Mouse (Mus musculus): ENCODE measurements at regions not wholly inside any gene's neighbourhood (a gene's known extent, or its start where the extent isn't known, plus 50 kb on each side); places are given as distances from the start of the nearest gene placed in this dataset.

GRCm38 (mm10) chr1:71772526-71772925 lies 119.5 kb upstream of the Fn1 start:
- DNase-seq (ENCODE audit: extremely low spot score, low read depth, low spot score), result no peak

GRCm38 (mm10) chr1:71771798-71772197 lies 118.8 kb upstream of the Fn1 start:
- no peak for DNase-seq (ENCODE audit: extremely low spot score, low read depth, low spot score)

GRCm38 (mm10) chr1:71769595-71769994 lies 116.6 kb upstream of the Fn1 start:
- no peak for DNase-seq (ENCODE audit: extremely low spot score, low read depth, low spot score)

- DNase-seq (ENCODE audit: extremely low spot score, low read depth, low spot score), result no peak
Observed at GRCm38 (mm10) chr1:71767705-71768104, 114.7 kb upstream of the Fn1 start.

GRCm38 (mm10) chr1:71767076-71767475 lies 114.1 kb upstream of the Fn1 start:
- DNase-seq (ENCODE audit: extremely low spot score, low read depth, low spot score), result no peak

- no peak for DNase-seq (ENCODE audit: extremely low spot score, low read depth, low spot score)
Observed at GRCm38 (mm10) chr1:71764951-71765350, 112.0 kb upstream of the Fn1 start.

- DNase-seq (ENCODE audit: extremely low spot score, low read depth, low spot score), result peak; percentile 14
Observed at GRCm38 (mm10) chr1:71763530-71763929, 110.5 kb upstream of the Fn1 start.

- DNase-seq (ENCODE audit: extremely low spot score, low read depth, low spot score), result no peak
Observed at GRCm38 (mm10) chr1:71760342-71760741, 107.3 kb upstream of the Fn1 start.

- DNase-seq (ENCODE audit: extremely low spot score, low read depth, low spot score), result no peak
Observed at GRCm38 (mm10) chr1:71757236-71757635, 104.2 kb upstream of the Fn1 start.

- DNase-seq (ENCODE audit: extremely low spot score, low read depth, low spot score), result no peak
Observed at GRCm38 (mm10) chr1:71756159-71756558, 103.2 kb upstream of the Fn1 start.

GRCm38 (mm10) chr1:71755435-71755834 lies 102.4 kb upstream of the Fn1 start:
- no peak for DNase-seq (ENCODE audit: extremely low spot score, low read depth, low spot score)

- DNase-seq (ENCODE audit: extremely low spot score, low read depth, low spot score), result no peak
Observed at GRCm38 (mm10) chr1:71752351-71752750, 99.4 kb upstream of the Fn1 start.

- no peak for DNase-seq (ENCODE audit: extremely low spot score, low read depth, low spot score)
Observed at GRCm38 (mm10) chr1:71751601-71752000, 98.6 kb upstream of the Fn1 start.

GRCm38 (mm10) chr1:71735606-71736005 lies 82.6 kb upstream of the Fn1 start:
- no peak for DNase-seq (ENCODE audit: extremely low spot score, low read depth, low spot score)

- no peak for DNase-seq (ENCODE audit: extremely low spot score, low read depth, low spot score)
Observed at GRCm38 (mm10) chr1:71731623-71732022, 78.6 kb upstream of the Fn1 start.

- DNase-seq (ENCODE audit: extremely low spot score, low read depth, low spot score), result no peak
Observed at GRCm38 (mm10) chr1:71731011-71731410, 78.0 kb upstream of the Fn1 start.

- DNase-seq (ENCODE audit: extremely low spot score, low read depth, low spot score), result no peak
Observed at GRCm38 (mm10) chr1:71728852-71729347, 75.9 kb upstream of the Fn1 start.

GRCm38 (mm10) chr1:71723816-71724215 lies 70.8 kb upstream of the Fn1 start:
- no peak for DNase-seq (ENCODE audit: extremely low spot score, low read depth, low spot score)

- no peak for DNase-seq (ENCODE audit: extremely low spot score, low read depth, low spot score)
Observed at GRCm38 (mm10) chr1:71723039-71723397, 70.0 kb upstream of the Fn1 start.

GRCm38 (mm10) chr1:71722211-71723038 lies 69.4 kb upstream of the Fn1 start:
- DNase-seq (ENCODE audit: extremely low spot score, low read depth, low spot score), result no peak

Measured in hindlimb bud, embryonic 11.5 days (tissue).